25 mouse cellular contexts compared by ENCODE assay signal in the genomic region with DNA sequence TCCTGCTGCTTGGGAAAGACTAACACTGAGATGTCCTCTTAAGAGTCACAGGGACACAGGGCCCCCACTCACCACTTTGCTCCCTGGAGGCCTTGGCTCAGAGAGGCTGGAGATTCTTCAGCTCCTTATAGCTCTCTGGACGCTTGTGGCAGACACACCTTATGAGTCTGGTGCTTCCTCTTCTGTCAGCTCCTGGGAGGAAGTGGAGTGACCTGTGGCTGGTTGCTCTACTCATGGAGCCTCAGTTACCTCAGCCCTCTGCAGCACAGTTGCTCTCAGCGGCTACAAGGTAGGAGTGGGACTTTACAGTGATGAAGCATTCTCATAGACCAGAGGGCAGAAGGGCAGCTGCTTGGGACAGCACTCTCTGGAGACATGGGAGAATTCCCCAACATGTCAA. TPM values are rescaled to one million over a fixed set of nuclear protein-coding genes. Genes with fewer than 3 reads are reported as not detected.
DNase-seq lines count a peak whose midpoint lies in the region; ATAC-seq and TF ChIP-seq lines count a peak whose summit lies in the region.
"Had no signal": no experiment of that assay in that cellular context is flagged by ENCODE, and none has a peak within 500 bp of the region (broad histone marks: within the 10 kb centered on the region; RNA-seq: fewer than 3 reads in every experiment).

A gene (minus strand): TSS at position 152 of the 400 bp plus-strand sequence.

- 33% methylated on average over 2 of the region's 2 CpGs for WGBS in liver, embryonic 16.5 days (ENCODE audit: insufficient replicate concordance)
- WGBS in liver, embryonic 11.5 days = 55% methylated on average over 2 of the region's 2 CpGs

- no peak within 1 kb of the TSS for H3K9ac ChIP-seq in liver, embryonic 16.5 days (ENCODE audit: low read depth, low read length)
- H3K9ac ChIP-seq in liver, embryonic 11.5 days (ENCODE audit: low read depth, low read length) = no peak within 1 kb of the TSS
- no peak within 1 kb of the TSS for H3K9ac ChIP-seq in ES-E14 (ENCODE audit: insufficient read depth, low read depth, low read length, poor library complexity, severe bottlenecking)
- H3K9ac ChIP-seq: forebrain, embryonic 15.5 days; heart, embryonic 12.5 days; hindbrain, embryonic 14.5 days; intestine, embryonic 15.5 days had no signal

- no peak within 1 kb of the TSS for H3K4me2 ChIP-seq in liver, embryonic 16.5 days (ENCODE audit: low read depth, low read length)
- H3K4me2 ChIP-seq in liver, embryonic 11.5 days = no peak within 1 kb of the TSS
- H3K4me2 ChIP-seq: forebrain, embryonic 15.5 days; heart, embryonic 12.5 days; hindbrain, embryonic 14.5 days; intestine, embryonic 15.5 days had no signal

- H3K9me3 ChIP-seq in liver, embryonic 16.5 days (replicated peaks; ENCODE audit: control insufficient read depth, low read length) = no peaks in the 10 kb centered on the region
- no peaks in the 10 kb centered on the region for H3K9me3 ChIP-seq in liver, embryonic 11.5 days (ENCODE audit: control insufficient read depth, low read length)
- H3K9me3 ChIP-seq in ES-E14 (ENCODE audit: control insufficient read depth, insufficient read depth, low read depth, low read length) = no peaks in the 10 kb centered on the region
- H3K9me3 ChIP-seq: forebrain, embryonic 15.5 days; heart, embryonic 12.5 days; intestine, embryonic 15.5 days had no signal

- TF ChIP-seq CTCF in left cerebral cortex, adult 2 months (IDR thresholded peaks at IDR 0.05) = no peak

- intact Hi-C loops in left cerebral cortex, adult 2 months (cut with DNase I) = no loop called here

- no peaks in the 10 kb centered on the region for H3K27me3 ChIP-seq in liver, embryonic 16.5 days (ENCODE audit: control insufficient read depth, insufficient read depth, low read depth, low read length)
- no peaks in the 10 kb centered on the region for H3K27me3 ChIP-seq in liver, embryonic 11.5 days (replicated peaks; ENCODE audit: control insufficient read depth, insufficient read depth, low read length)
- H3K27me3 ChIP-seq: forebrain, embryonic 15.5 days; heart, embryonic 12.5 days; intestine, embryonic 15.5 days had no signal

- no peak within 1 kb of the TSS for H3K27ac ChIP-seq in liver, embryonic 16.5 days (ENCODE audit: low read length)
- no peak within 1 kb of the TSS for H3K27ac ChIP-seq in liver, embryonic 11.5 days (ENCODE audit: low read depth, low read length)
- H3K27ac ChIP-seq in ES-E14 (ENCODE audit: insufficient read depth, low read depth, low read length, poor library complexity, severe bottlenecking) = 0 out of 2 replicates have a peak within 1 kb of the TSS, but pooled peaks have one; percentile 6
- no peak within 1 kb of the TSS for H3K27ac ChIP-seq in left cerebral cortex, adult 2 months
- H3K27ac ChIP-seq: forebrain, embryonic 15.5 days; heart, adult 2 months; hindbrain, embryonic 14.5 days; intestine, embryonic 15.5 days had no signal

- no peaks in the 10 kb centered on the region for H3K4me1 ChIP-seq in liver, embryonic 16.5 days (ENCODE audit: control insufficient read depth, low read depth, low read length)
- no peaks in the 10 kb centered on the region; the same call in 1 of the 2 replicates for H3K4me1 ChIP-seq in liver, embryonic 11.5 days (replicated peaks; ENCODE audit: control insufficient read depth, insufficient read depth, low read length)
- no peaks in the 10 kb centered on the region for H3K4me1 ChIP-seq in ES-E14 (ENCODE audit: control insufficient read depth in 2 of 2, insufficient read depth in 2 of 2, low read length in 2 of 2, poor library complexity in 1 of 2)
- H3K4me1 ChIP-seq: forebrain, embryonic 15.5 days; heart, embryonic 12.5 days; intestine, embryonic 15.5 days had no signal

- H3K36me3 ChIP-seq in liver, embryonic 16.5 days (ENCODE audit: control insufficient read depth, insufficient read depth) = no peaks in the 10 kb centered on the region
- no peaks in the 10 kb centered on the region for H3K36me3 ChIP-seq in liver, embryonic 11.5 days (ENCODE audit: control insufficient read depth, insufficient read depth, low read length)
- H3K36me3 ChIP-seq in ES-E14 (ENCODE audit: control insufficient read depth, insufficient read depth, low read length, poor library complexity, severe bottlenecking) = no peaks in the 10 kb centered on the region
- H3K36me3 ChIP-seq: forebrain, embryonic 15.5 days; G1E; heart, embryonic 12.5 days; intestine, embryonic 15.5 days had no signal

- H3K4me3 ChIP-seq in liver, embryonic 16.5 days (ENCODE audit: low read depth, low read length) = peak within 1 kb of the TSS; percentile 31
- no peak within 1 kb of the TSS for H3K4me3 ChIP-seq in liver, embryonic 11.5 days (ENCODE audit: low read depth, low read length)
- no peak within 1 kb of the TSS for H3K4me3 ChIP-seq in ES-E14 (ENCODE audit: insufficient read depth in 1 of 2, low read depth in 1 of 2, low read length in 2 of 2, poor library complexity in 1 of 2, severe bottlenecking in 1 of 2)
- no peak within 1 kb of the TSS for H3K4me3 ChIP-seq in left cerebral cortex, adult 2 months
- H3K4me3 ChIP-seq: erythroblast, embryonic 14.5 days; forebrain, embryonic 15.5 days; heart, adult 2 months; heart, embryonic 12.5 days; intestine, embryonic 15.5 days had no signal

- no peak for DNase-seq in liver, embryonic 11.5 days (ENCODE audit: low spot score)
- DNase-seq in ES-E14 (ENCODE audit: low read depth, low spot score) = no peak
- no peak for DNase-seq in cerebellum, postnatal 10 days
- no peak for DNase-seq in left cerebral cortex, adult 2 months (ENCODE audit: extremely low spot score in 1 of 2, low spot score in 2 of 2)
- DNase-seq in spleen, postnatal 36 days (ENCODE audit: low spot score in 2 of 2) = no peak
- DNase-seq: adrenal gland, adult 8-10 months; adrenal gland, postnatal 36 days; cerebellum, adult 11 months; cerebellum, adult 8-10 months; cerebellum, postnatal 25 days; gastrocnemius, postnatal 10 days; heart, postnatal 4 days had no signal

- in situ Hi-C loops in ES-E14 (cut with MboI; ENCODE audit: low sequenced_read_pairs in 2 of 2, unreplicated experiment in 2 of 2) = no loop called here

- no peak for ATAC-seq in liver, embryonic 16.5 days (ENCODE audit: low read depth)
- no peak for ATAC-seq in liver, embryonic 11.5 days (replicated peaks; ENCODE audit: low FRiP score)
- ATAC-seq in erythroid progenitor cell, adult 5-6 weeks (replicated peaks; ENCODE audit: low FRiP score, poor library complexity, severe bottlenecking) = no peak
- peak; percentile 33 for ATAC-seq in megakaryocyte progenitor cell, adult 5-6 weeks (replicated peaks; ENCODE audit: poor library complexity)
- ATAC-seq: forebrain, embryonic 15.5 days; intestine, embryonic 15.5 days had no signal

TF ChIP-seq in ES-E14, 5 proteins besides CTCF, POLR2A, EP300 and RAD21:
- TF ChIP-seq HCFC1 (IDR thresholded peaks at IDR 0.05; ENCODE audit: borderline replicate concordance, insufficient read depth, low read length) = no peak
- no peak for TF ChIP-seq CHD2 (IDR thresholded peaks at IDR 0.05; ENCODE audit: low read depth, low read length)
- no peak for TF ChIP-seq ZNF384 (IDR thresholded peaks at IDR 0.05; ENCODE audit: low read depth, low read length)
- no peak for TF ChIP-seq ZC3H11A (IDR thresholded peaks at IDR 0.05; ENCODE audit: borderline replicate concordance, low read depth, low read length)
- TF ChIP-seq MAFK (IDR thresholded peaks at IDR 0.05; ENCODE audit: insufficient read depth, low read depth, low read length) = no peak

RNA-seq across cellular contexts. Expression of the gene that starts here (rescaled TPM):
- 6.8 and 8.4 TPM in 2 replicates for polyA plus RNA-seq in liver, embryonic 16.5 days (2015; fragmentation: Nextera tagmentation; extraction: Ambion mirVana)
- polyA plus RNA-seq in liver, embryonic 11.5 days (2014; fragmentation: Nextera tagmentation; extraction: Ambion mirVana) = 0.30 and 1.0 TPM in 2 replicates
- not detected in 2 replicates for total RNA-seq in ES-E14 (2012; rRNA removed)
- 13.0 TPM in 2 replicates for total RNA-seq in erythroid progenitor cell, adult 5-6 weeks (2015; ENCODE audit: low replicate concordance)
- 15.5 and 16.9 TPM in 2 replicates for total RNA-seq in erythroid progenitor cell, adult 5-6 weeks (2017; ENCODE audit: low replicate concordance)
- 4.5 and 6.3 TPM in 2 replicates for total RNA-seq in megakaryocyte progenitor cell, adult 5-6 weeks (2015)
- total RNA-seq in megakaryocyte progenitor cell, adult 5-6 weeks (2017) = 8.2 and 9.5 TPM in 2 replicates
- not detected for total RNA-seq in left cerebral cortex, adult 2 months (2021)
- total RNA-seq: adrenal gland, adult 8-10 months; adrenal gland, postnatal 36 days; gastrocnemius, postnatal 4 days; heart, adult 2 months; heart, postnatal 4 days had no signal
- polyA plus RNA-seq: cortical plate, adult 2 months; erythroblast, embryonic 14.5 days; forebrain, embryonic 11.5 days; forebrain, embryonic 15.5 days; G1E; heart, adult 2 months; heart, embryonic 12.5 days; hindbrain, embryonic 14.5 days had no signal
